23 mouse cellular contexts compared by ENCODE assay signal in the genomic region with DNA sequence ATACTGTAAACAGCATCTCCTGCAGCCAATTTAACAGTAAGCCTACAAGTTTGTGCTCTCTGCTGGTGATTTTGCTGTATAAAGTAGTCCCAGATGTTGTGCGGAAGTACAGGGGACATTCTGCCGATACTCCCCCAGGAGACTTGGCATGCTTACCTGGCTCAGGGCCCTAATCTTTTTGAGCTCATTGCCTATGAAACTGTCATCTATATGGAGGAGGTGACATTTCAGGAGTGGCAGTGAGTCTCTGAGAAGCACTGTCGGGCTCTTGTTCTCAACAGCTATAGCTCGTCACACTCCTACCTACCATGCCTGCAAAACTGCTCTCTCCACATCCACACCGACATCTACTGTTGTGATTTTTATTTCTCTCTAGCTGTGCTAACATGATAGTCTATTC.
DNase-seq lines count a peak whose midpoint lies in the region; ATAC-seq and TF ChIP-seq lines count a peak whose summit lies in the region.
"Had no signal": no experiment of that assay in that cellular context is flagged by ENCODE, and none has a peak within 500 bp of the region (broad histone marks: within the 10 kb centered on the region; RNA-seq: fewer than 3 reads in every experiment).

No protein-coding gene starts in this region.

- no peak for ATAC-seq in embryonic facial prominence, embryonic 14.5 days (ENCODE audit: low read depth)
- ATAC-seq in forebrain, postnatal 0 days = no peak
- ATAC-seq: forebrain, embryonic 15.5 days; liver, postnatal 0 days had no signal

- 53% methylated on average over 5 of the region's 5 CpGs for WGBS in embryonic facial prominence, embryonic 14.5 days
- 69% methylated on average over 5 of the region's 5 CpGs for WGBS in forebrain, postnatal 0 days

- no peaks in the 10 kb centered on the region for H3K27me3 ChIP-seq in embryonic facial prominence, embryonic 14.5 days (replicated peaks; ENCODE audit: control insufficient read depth, insufficient read depth, low read length)
- no peaks in the 10 kb centered on the region for H3K27me3 ChIP-seq in forebrain, postnatal 0 days (ENCODE audit: insufficient read depth, low read length)
- H3K27me3 ChIP-seq: forebrain, embryonic 15.5 days; heart, embryonic 15.5 days; neural tube, embryonic 15.5 days had no signal

- intact Hi-C loops in left cerebral cortex, postnatal 14 days (cut with DNase I) = no loop called here
- intact Hi-C loops in heart, postnatal 36 days (cut with DNase I) = no loop called here

- no peak overlapping the region for H3K27ac ChIP-seq in embryonic facial prominence, embryonic 14.5 days (replicated peaks; ENCODE audit: low read depth, low read length)
- no peak overlapping the region for H3K27ac ChIP-seq in forebrain, postnatal 0 days (ENCODE audit: low read depth, low read length)
- H3K27ac ChIP-seq: forebrain, embryonic 15.5 days; heart, adult 2 months; heart, embryonic 15.5 days; hindbrain, embryonic 10.5 days; kidney, postnatal 0 days; neural tube, embryonic 15.5 days had no signal

- no peak for TF ChIP-seq CTCF in forebrain, postnatal 0 days (IDR thresholded peaks at IDR 0.05; ENCODE audit: low read depth)

- peaks cover 10% of the 10 kb centered on the region for H3K4me1 ChIP-seq in embryonic facial prominence, embryonic 14.5 days (ENCODE audit: control insufficient read depth, insufficient read depth, low read length)
- H3K4me1 ChIP-seq in forebrain, postnatal 0 days (ENCODE audit: insufficient read depth) = no peaks in the 10 kb centered on the region
- H3K4me1 ChIP-seq: forebrain, embryonic 15.5 days; neural tube, embryonic 15.5 days had no signal

- no peak overlapping the region for H3K4me2 ChIP-seq in embryonic facial prominence, embryonic 14.5 days (ENCODE audit: low read depth, low read length)
- H3K4me2 ChIP-seq in forebrain, postnatal 0 days (ENCODE audit: low read depth) = no peak overlapping the region
- H3K4me2 ChIP-seq: forebrain, embryonic 15.5 days; heart, embryonic 15.5 days; neural tube, embryonic 15.5 days had no signal

- no peaks in the 10 kb centered on the region for H3K36me3 ChIP-seq in embryonic facial prominence, embryonic 14.5 days (ENCODE audit: control insufficient read depth, insufficient read depth, low read length)
- H3K36me3 ChIP-seq in forebrain, postnatal 0 days (ENCODE audit: insufficient read depth) = no peaks in the 10 kb centered on the region
- H3K36me3 ChIP-seq: forebrain, embryonic 15.5 days; heart, embryonic 15.5 days; hindbrain, embryonic 10.5 days; limb, embryonic 10.5 days; neural tube, embryonic 15.5 days had no signal

- no peak overlapping the region for H3K4me3 ChIP-seq in embryonic facial prominence, embryonic 14.5 days (ENCODE audit: low read depth, low read length)
- no peak overlapping the region for H3K4me3 ChIP-seq in forebrain, postnatal 0 days (ENCODE audit: low read depth, low read length)
- H3K4me3 ChIP-seq: forebrain, embryonic 15.5 days; heart, adult 2 months; heart, embryonic 15.5 days; hindbrain, embryonic 10.5 days; limb, embryonic 10.5 days; neural tube, embryonic 15.5 days had no signal

- H3K9me3 ChIP-seq in embryonic facial prominence, embryonic 14.5 days (ENCODE audit: control insufficient read depth, low read length) = no peaks in the 10 kb centered on the region
- no peaks in the 10 kb centered on the region for H3K9me3 ChIP-seq in forebrain, postnatal 0 days (ENCODE audit: low read length)
- H3K9me3 ChIP-seq: forebrain, embryonic 15.5 days; heart, embryonic 15.5 days; hindbrain, embryonic 10.5 days; limb, embryonic 10.5 days; neural tube, embryonic 15.5 days had no signal

- no peak overlapping the region for H3K9ac ChIP-seq in embryonic facial prominence, embryonic 14.5 days (ENCODE audit: low read depth, low read length)
- no peak overlapping the region for H3K9ac ChIP-seq in forebrain, postnatal 0 days
- H3K9ac ChIP-seq: forebrain, embryonic 15.5 days; heart, embryonic 15.5 days; liver, postnatal 0 days; neural tube, embryonic 15.5 days had no signal

- DNase-seq in frontal cortex, adult 2 months (ENCODE audit: extremely low spot score in 1 of 2, low spot score in 1 of 2) = peak; percentile 46 to 78
- DNase-seq in frontal cortex, postnatal 25 days (ENCODE audit: low spot score in 2 of 2) = no peak
- DNase-seq in embryonic facial prominence, embryonic 14.5 days (ENCODE audit: low spot score) = peak; percentile 39
- peak; percentile 33 to 51 for DNase-seq in left cerebral cortex, postnatal 14 days (ENCODE audit: low spot score in 2 of 2)
- DNase-seq in right cerebral cortex, postnatal 36 days (ENCODE audit: low spot score in 2 of 2) = peak; percentile 47
- DNase-seq in heart, postnatal 36 days = no peak
- no peak for DNase-seq in forebrain, postnatal 0 days
- DNase-seq: adrenal gland, postnatal 36 days; cerebellum, adult 2 months; gastrocnemius, postnatal 14 days; heart, adult 2 months; kidney, adult 18-20 months; liver, postnatal 0 days; lung, postnatal 14 days; midbrain, embryonic 14.5 days; spleen, adult 18-20 months; thymus, postnatal 36 days had no signal

Comparison
In these comparisons a context has a peak if more than half of its experiments do, and no peak if none do; other contexts are left out.
1. DNase-seq: peak in frontal cortex, adult 2 months (2 of 2), embryonic facial prominence, embryonic 14.5 days (single experiment), left cerebral cortex, postnatal 14 days (2 of 2) and right cerebral cortex, postnatal 36 days (2 of 2); none in frontal cortex, postnatal 25 days (0 of 2), heart, postnatal 36 days (0 of 2) and forebrain, postnatal 0 days (single experiment).